ENCODE assay signal across 8 mouse cellular contexts in the genomic region with DNA sequence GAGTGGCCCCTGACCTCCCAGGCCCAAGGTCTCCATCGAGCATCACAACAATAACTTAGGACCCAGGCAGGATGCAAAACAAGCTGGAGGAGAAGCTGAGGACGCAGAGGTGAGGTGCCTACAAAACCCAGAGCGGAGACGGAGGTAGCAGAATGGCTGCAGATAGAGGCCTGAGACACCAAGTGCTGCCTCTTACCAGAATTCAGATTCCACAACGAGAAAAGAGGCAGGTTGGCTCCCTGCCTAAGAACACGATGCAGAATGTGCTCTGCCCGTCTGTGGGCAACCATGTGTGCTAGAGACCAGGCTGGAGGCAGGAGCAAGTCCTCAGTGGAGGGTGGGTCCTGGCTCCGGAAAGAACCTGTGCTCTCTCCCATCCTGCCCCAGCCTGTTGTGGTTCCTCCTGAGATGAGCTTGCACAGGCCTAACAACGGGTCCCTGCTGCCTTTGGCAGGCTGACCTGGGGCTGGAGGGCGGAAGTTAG. TPM values are rescaled to one million over a fixed set of nuclear protein-coding genes. Genes with fewer than 3 reads are reported as not detected.
A peak's percentile ranks its signal among the peaks of the same experiment; 100 is the strongest.
DNase-seq lines count a peak whose midpoint lies in the region; ATAC-seq lines count a peak whose summit lies in the region.

No protein-coding gene starts in this region.

- H3K27me3 ChIP-seq in midbrain, embryonic 10.5 days (ENCODE audit: low read depth, poor library complexity, severe bottlenecking), result peaks cover 20% of the 10 kb centered on the region
- H3K27me3 ChIP-seq in midbrain, embryonic 11.5 days (ENCODE audit: control insufficient read depth, insufficient read depth, low read length), result peaks cover 2% of the 10 kb centered on the region; the same call in 1 of the 2 replicates
- peaks cover 7% of the 10 kb centered on the region; the same call in 1 of the 2 replicates for H3K27me3 ChIP-seq in hindbrain, embryonic 11.5 days (ENCODE audit: control insufficient read depth, insufficient read depth, low read length)
- no peaks in the 10 kb centered on the region for H3K27me3 ChIP-seq in liver, embryonic 11.5 days (replicated peaks; ENCODE audit: control insufficient read depth, insufficient read depth, low read length)
- H3K27me3 ChIP-seq in stomach, embryonic 16.5 days (ENCODE audit: control insufficient read depth, insufficient read depth, low read length), result no peaks in the 10 kb centered on the region

- H3K27ac ChIP-seq in midbrain, embryonic 10.5 days (replicated peaks), result 0 out of 2 replicates have a peak overlapping the region, but pooled peaks have one; percentile 59
- H3K27ac ChIP-seq in midbrain, embryonic 11.5 days (ENCODE audit: low read depth, low read length), result no peak overlapping the region
- H3K27ac ChIP-seq in hindbrain, embryonic 11.5 days (ENCODE audit: low read depth, low read length), result peak overlapping the region; percentile 19; the same call in 1 of the 2 replicates
- peak overlapping the region; percentile 28 for H3K27ac ChIP-seq in liver, embryonic 11.5 days (ENCODE audit: low read depth, low read length)
- peak overlapping the region; percentile 79 for H3K27ac ChIP-seq in stomach, embryonic 16.5 days (ENCODE audit: low read length)

- H3K4me1 ChIP-seq in midbrain, embryonic 10.5 days, result peaks cover 62% of the 10 kb centered on the region
- H3K4me1 ChIP-seq in midbrain, embryonic 11.5 days (ENCODE audit: control insufficient read depth, insufficient read depth, low read length), result peaks cover 36% of the 10 kb centered on the region
- peaks cover 14% of the 10 kb centered on the region; the same call in 1 of the 2 replicates for H3K4me1 ChIP-seq in hindbrain, embryonic 11.5 days (replicated peaks; ENCODE audit: control insufficient read depth, insufficient read depth, low read length)
- H3K4me1 ChIP-seq in liver, embryonic 11.5 days (replicated peaks; ENCODE audit: control insufficient read depth, insufficient read depth, low read length), result peaks cover 32% of the 10 kb centered on the region
- peaks cover 38% of the 10 kb centered on the region for H3K4me1 ChIP-seq in stomach, embryonic 16.5 days (ENCODE audit: control insufficient read depth, insufficient read depth, low read length)

- no peak overlapping the region for H3K9ac ChIP-seq in midbrain, embryonic 11.5 days (ENCODE audit: low read length)
- H3K9ac ChIP-seq in hindbrain, embryonic 11.5 days (ENCODE audit: low read depth, low read length), result no peak overlapping the region
- peak overlapping the region; percentile 91; the same call in 1 of the 2 replicates for H3K9ac ChIP-seq in liver, embryonic 11.5 days (ENCODE audit: low read depth, low read length)
- peak overlapping the region; percentile 96 for H3K9ac ChIP-seq in stomach, embryonic 16.5 days (ENCODE audit: low read length)

- no peak for ATAC-seq in midbrain, embryonic 11.5 days (ENCODE audit: low FRiP score)
- ATAC-seq in hindbrain, embryonic 11.5 days (ENCODE audit: low FRiP score), result no peak
- no peak for ATAC-seq in liver, embryonic 11.5 days (replicated peaks; ENCODE audit: low FRiP score)
- no peak for ATAC-seq in stomach, embryonic 16.5 days (ENCODE audit: insufficient read depth, low FRiP score)
- ATAC-seq in megakaryocyte progenitor cell, adult 5-6 weeks (replicated peaks; ENCODE audit: poor library complexity), result no peak

- H3K4me3 ChIP-seq in midbrain, embryonic 10.5 days, result peak overlapping the region; percentile 90
- H3K4me3 ChIP-seq in midbrain, embryonic 11.5 days (ENCODE audit: low read depth, low read length), result no peak overlapping the region
- H3K4me3 ChIP-seq in hindbrain, embryonic 11.5 days (ENCODE audit: low read depth, low read length), result no peak overlapping the region
- H3K4me3 ChIP-seq in liver, embryonic 11.5 days (ENCODE audit: low read depth, low read length), result peak overlapping the region; percentile 96
- peak overlapping the region; percentile 98 for H3K4me3 ChIP-seq in stomach, embryonic 16.5 days (replicated peaks; ENCODE audit: low read length)

- DNase-seq in midbrain, embryonic 10.5 days (ENCODE audit: low spot score), result no peak
- no peak for DNase-seq in midbrain, embryonic 11.5 days (ENCODE audit: low spot score, missing footprints)
- DNase-seq in hindbrain, embryonic 11.5 days (ENCODE audit: low spot score), result no peak
- no peak for DNase-seq in liver, embryonic 11.5 days (ENCODE audit: low spot score)
- no peak for DNase-seq in natural killer cell, adult 2 months (ENCODE audit: low spot score in 2 of 2)
- no peak for DNase-seq in left cerebral cortex, adult 11 months (ENCODE audit: low spot score)

- 79% methylated on average over 10 of the region's 10 CpGs for WGBS in midbrain, embryonic 10.5 days
- 86% methylated on average over 10 of the region's 10 CpGs for WGBS in midbrain, embryonic 11.5 days
- 83% methylated on average over 10 of the region's 10 CpGs for WGBS in hindbrain, embryonic 11.5 days
- WGBS in liver, embryonic 11.5 days, result 68% methylated on average over 10 of the region's 10 CpGs
- WGBS in stomach, embryonic 16.5 days, result 66% methylated on average over 10 of the region's 10 CpGs

- peaks cover 70% of the 10 kb centered on the region for H3K36me3 ChIP-seq in midbrain, embryonic 10.5 days
- peaks cover 11% of the 10 kb centered on the region; the same call in 1 of the 2 replicates for H3K36me3 ChIP-seq in midbrain, embryonic 11.5 days (ENCODE audit: control insufficient read depth, insufficient read depth, low read length)
- H3K36me3 ChIP-seq in hindbrain, embryonic 11.5 days (ENCODE audit: control insufficient read depth, insufficient read depth, low read length), result peaks cover 3% of the 10 kb centered on the region; the same call in 1 of the 2 replicates
- peaks cover 29% of the 10 kb centered on the region for H3K36me3 ChIP-seq in liver, embryonic 11.5 days (ENCODE audit: control insufficient read depth, insufficient read depth, low read length)
- H3K36me3 ChIP-seq in stomach, embryonic 16.5 days (ENCODE audit: control insufficient read depth, insufficient read depth, low read length), result 0 out of 2 replicates have a peak, but pooled peaks cover 6% of the 10 kb centered on the region

- no peak overlapping the region; the same call in 1 of the 2 replicates for H3K4me2 ChIP-seq in midbrain, embryonic 11.5 days
- H3K4me2 ChIP-seq in hindbrain, embryonic 11.5 days (replicated peaks; ENCODE audit: low read depth, low read length), result peak overlapping the region; percentile 96; the same call in 1 of the 2 replicates
- H3K4me2 ChIP-seq in liver, embryonic 11.5 days, result peak overlapping the region; percentile 99
- peak overlapping the region; percentile 99 for H3K4me2 ChIP-seq in stomach, embryonic 16.5 days (ENCODE audit: low read depth, low read length)

- H3K9me3 ChIP-seq in midbrain, embryonic 10.5 days (replicated peaks), result no peaks in the 10 kb centered on the region
- no peaks in the 10 kb centered on the region for H3K9me3 ChIP-seq in midbrain, embryonic 11.5 days (ENCODE audit: control insufficient read depth, low read length)
- no peaks in the 10 kb centered on the region for H3K9me3 ChIP-seq in hindbrain, embryonic 11.5 days (ENCODE audit: control insufficient read depth, low read length)
- H3K9me3 ChIP-seq in liver, embryonic 11.5 days (ENCODE audit: control insufficient read depth, low read length), result no peaks in the 10 kb centered on the region
- no peaks in the 10 kb centered on the region for H3K9me3 ChIP-seq in stomach, embryonic 16.5 days (replicated peaks; ENCODE audit: control insufficient read depth, low read length)

RNA-seq across cellular contexts. Expression of a gene that starts 4.2 kb away (rescaled TPM):
- 22.8 and 25.6 TPM in 2 replicates for polyA plus RNA-seq in midbrain, embryonic 10.5 days (2016; fragmentation: Nextera tagmentation; extraction: Ambion mirVana)
- 18.6 and 23.1 TPM in 2 replicates for polyA plus RNA-seq in midbrain, embryonic 11.5 days (2014; fragmentation: Nextera tagmentation; extraction: Ambion mirVana)
- polyA plus RNA-seq in hindbrain, embryonic 11.5 days (2014; fragmentation: Nextera tagmentation; extraction: Ambion mirVana), result 22.9 and 23.1 TPM in 2 replicates
- 22.5 and 25.0 TPM in 2 replicates for polyA plus RNA-seq in liver, embryonic 11.5 days (2014; fragmentation: Nextera tagmentation; extraction: Ambion mirVana)
- polyA plus RNA-seq in stomach, embryonic 16.5 days (2015; fragmentation: Nextera tagmentation; extraction: Ambion mirVana), result 17.2 and 17.4 TPM in 2 replicates
- total RNA-seq in megakaryocyte progenitor cell, adult 5-6 weeks (2015), result 21.6 and 24.5 TPM in 2 replicates
- total RNA-seq in megakaryocyte progenitor cell, adult 5-6 weeks (2017), result 15.6 and 15.7 TPM in 2 replicates

RNA-seq across cellular contexts. Expression of a gene that starts 4.4 kb away (rescaled TPM):
- polyA plus RNA-seq in midbrain, embryonic 10.5 days (2016; fragmentation: Nextera tagmentation; extraction: Ambion mirVana), result 28.7 and 29.9 TPM in 2 replicates
- polyA plus RNA-seq in midbrain, embryonic 11.5 days (2014; fragmentation: Nextera tagmentation; extraction: Ambion mirVana), result 14.0 and 17.3 TPM in 2 replicates
- 13.4 and 14.7 TPM in 2 replicates for polyA plus RNA-seq in hindbrain, embryonic 11.5 days (2014; fragmentation: Nextera tagmentation; extraction: Ambion mirVana)
- polyA plus RNA-seq in liver, embryonic 11.5 days (2014; fragmentation: Nextera tagmentation; extraction: Ambion mirVana), result 27.4 and 28.1 TPM in 2 replicates
- polyA plus RNA-seq in stomach, embryonic 16.5 days (2015; fragmentation: Nextera tagmentation; extraction: Ambion mirVana), result 20.0 and 20.2 TPM in 2 replicates
- 13.0 and 16.1 TPM in 2 replicates for total RNA-seq in megakaryocyte progenitor cell, adult 5-6 weeks (2015)
- total RNA-seq in megakaryocyte progenitor cell, adult 5-6 weeks (2017), result 19.2 and 22.9 TPM in 2 replicates

RNA-seq across cellular contexts. Expression of a gene that starts 11.2 kb away (rescaled TPM):
- 0.20 TPM in 1 of 2 replicates, not detected in the other for polyA plus RNA-seq in midbrain, embryonic 10.5 days (2016; fragmentation: Nextera tagmentation; extraction: Ambion mirVana)
- not detected in 2 replicates for polyA plus RNA-seq in midbrain, embryonic 11.5 days (2014; fragmentation: Nextera tagmentation; extraction: Ambion mirVana)
- polyA plus RNA-seq in hindbrain, embryonic 11.5 days (2014; fragmentation: Nextera tagmentation; extraction: Ambion mirVana), result 0.19 TPM in 1 of 2 replicates, not detected in the other
- polyA plus RNA-seq in liver, embryonic 11.5 days (2014; fragmentation: Nextera tagmentation; extraction: Ambion mirVana), result 0.14 TPM in 1 of 2 replicates, not detected in the other
- 2.0 and 2.2 TPM in 2 replicates for polyA plus RNA-seq in stomach, embryonic 16.5 days (2015; fragmentation: Nextera tagmentation; extraction: Ambion mirVana)
- not detected in 2 replicates for total RNA-seq in megakaryocyte progenitor cell, adult 5-6 weeks (2015)
- 0.14 TPM in 1 of 2 replicates, not detected in the other for total RNA-seq in megakaryocyte progenitor cell, adult 5-6 weeks (2017)

RNA-seq across cellular contexts. Expression of a gene that starts 29.4 kb away (rescaled TPM):
- polyA plus RNA-seq in midbrain, embryonic 10.5 days (2016; fragmentation: Nextera tagmentation; extraction: Ambion mirVana), result 22.3 and 22.9 TPM in 2 replicates
- 8.8 and 10.9 TPM in 2 replicates for polyA plus RNA-seq in midbrain, embryonic 11.5 days (2014; fragmentation: Nextera tagmentation; extraction: Ambion mirVana)
- 7.8 and 8.2 TPM in 2 replicates for polyA plus RNA-seq in hindbrain, embryonic 11.5 days (2014; fragmentation: Nextera tagmentation; extraction: Ambion mirVana)
- 32.3 and 34.8 TPM in 2 replicates for polyA plus RNA-seq in liver, embryonic 11.5 days (2014; fragmentation: Nextera tagmentation; extraction: Ambion mirVana)
- polyA plus RNA-seq in stomach, embryonic 16.5 days (2015; fragmentation: Nextera tagmentation; extraction: Ambion mirVana), result 17.3 and 18.1 TPM in 2 replicates
- total RNA-seq in megakaryocyte progenitor cell, adult 5-6 weeks (2015), result 16.4 and 24.2 TPM in 2 replicates
- total RNA-seq in megakaryocyte progenitor cell, adult 5-6 weeks (2017), result 19.2 and 24.0 TPM in 2 replicates

RNA-seq across cellular contexts. Expression of a gene that starts 33.2 kb away (rescaled TPM):
- polyA plus RNA-seq in midbrain, embryonic 10.5 days (2016; fragmentation: Nextera tagmentation; extraction: Ambion mirVana), result 9.3 and 9.5 TPM in 2 replicates
- 5.3 and 5.4 TPM in 2 replicates for polyA plus RNA-seq in midbrain, embryonic 11.5 days (2014; fragmentation: Nextera tagmentation; extraction: Ambion mirVana)
- polyA plus RNA-seq in hindbrain, embryonic 11.5 days (2014; fragmentation: Nextera tagmentation; extraction: Ambion mirVana), result 4.4 and 6.2 TPM in 2 replicates
- polyA plus RNA-seq in liver, embryonic 11.5 days (2014; fragmentation: Nextera tagmentation; extraction: Ambion mirVana), result 64.9 and 67.1 TPM in 2 replicates
- 51.2 and 63.2 TPM in 2 replicates for polyA plus RNA-seq in stomach, embryonic 16.5 days (2015; fragmentation: Nextera tagmentation; extraction: Ambion mirVana)
- total RNA-seq in megakaryocyte progenitor cell, adult 5-6 weeks (2015), result 7.9 and 8.1 TPM in 2 replicates
- total RNA-seq in megakaryocyte progenitor cell, adult 5-6 weeks (2017), result 27.2 and 30.3 TPM in 2 replicates

Comparison
In these comparisons a context has a peak if more than half of its experiments do, and no peak if none do; other contexts are left out.
1. H3K4me3 ChIP-seq: peak in midbrain, embryonic 10.5 days (single experiment), liver, embryonic 11.5 days (single experiment) and stomach, embryonic 16.5 days (single experiment); none in midbrain, embryonic 11.5 days (single experiment) and hindbrain, embryonic 11.5 days (single experiment).
2. H3K9ac ChIP-seq: peak in liver, embryonic 11.5 days (single experiment) and stomach, embryonic 16.5 days (single experiment); none in midbrain, embryonic 11.5 days (single experiment) and hindbrain, embryonic 11.5 days (single experiment).